Mouse (Mus musculus): Measurements from ENCODE around the gene Prdm2. TPM values are rescaled to one million over a fixed set of nuclear protein-coding genes. Genes with fewer than 3 reads are reported as not detected.

Gene Prdm2
- total and polyA plus RNA-seq, 3 experiments, result 4.3 to 13.5 TPM; not detected in 1

DNA sequence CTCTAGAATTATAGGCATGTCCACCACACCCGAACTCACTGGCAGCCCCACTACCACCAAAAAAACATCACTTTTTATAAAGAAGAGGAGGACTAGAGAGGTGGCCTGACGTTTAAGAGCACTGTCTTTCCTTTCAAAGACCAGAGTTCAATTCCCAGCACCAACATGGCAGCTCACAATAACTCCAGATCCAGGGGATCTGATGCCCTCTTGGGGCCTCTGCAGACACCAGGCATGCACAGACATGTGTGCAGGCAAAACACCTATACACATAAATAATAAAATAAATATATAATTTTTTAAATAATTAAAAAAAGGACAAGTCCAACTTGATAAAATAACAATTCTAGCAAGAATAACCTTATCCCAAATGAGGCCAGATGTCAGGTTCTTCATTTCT, 6.1 kb upstream of the Prdm2 start:
- Histone ChIP-seq H3K9ac (ENCODE audit: control insufficient read depth, low read depth, low read length, poor library complexity, severe bottlenecking) (no peak overlapping the region), H3K4me1 (ENCODE audit: control insufficient read depth in 1 of 2, insufficient read depth in 2 of 2, low read length in 2 of 2) (peaks cover 0 to 4% of the 10 kb centered on the region in 2 experiments; a peak in 1 of 4 replicates), H3K9me3 (replicated peaks; ENCODE audit: insufficient read depth, low read length) (no peaks in the 10 kb centered on the region), H3K79me2 (ENCODE audit: control insufficient read depth, insufficient read depth, low read length, poor library complexity) (no peaks in the 10 kb centered on the region), H3K27me3 (ENCODE audit: control insufficient read depth in 1 of 2, insufficient read depth in 2 of 2, low read length in 2 of 2) (no peaks in the 10 kb centered on the region), H3K36me3 (ENCODE audit: control insufficient read depth in 1 of 2, insufficient read depth in 2 of 2, low read length in 2 of 2) (peaks cover 0 to 7% of the 10 kb centered on the region in 2 experiments; a peak in 2 of 4 replicates), H3K27ac (ENCODE audit: control insufficient read depth, low read depth, low read length) (no peak overlapping the region), H3K4me3 (ENCODE audit: control insufficient read depth in 1 of 2, insufficient read depth in 1 of 2, low read depth in 2 of 2, low read length in 2 of 2) (no peak overlapping the region)
- no peak for TF ChIP-seq MAFK (IDR thresholded peaks at IDR 0.05; ENCODE audit: borderline replicate concordance, low read depth, low read length)
- TF ChIP-seq EP300 (IDR thresholded peaks at IDR 0.05; ENCODE audit: low read depth in 1 of 2, low read length in 2 of 2), result no peak
- no peak for TF ChIP-seq ZKSCAN1 (IDR thresholded peaks at IDR 0.05; ENCODE audit: low read depth, low read length)
- TF ChIP-seq USF2 (IDR thresholded peaks at IDR 0.05; ENCODE audit: borderline replicate concordance in 1 of 2, insufficient read depth in 1 of 2, low read depth in 1 of 2, low read length in 2 of 2), result no peak
- TF ChIP-seq MAX (IDR thresholded peaks at IDR 0.05; ENCODE audit: low read length), result no peak
- no peak for DNase-seq (ENCODE audit: low read depth, low spot score)

DNA sequence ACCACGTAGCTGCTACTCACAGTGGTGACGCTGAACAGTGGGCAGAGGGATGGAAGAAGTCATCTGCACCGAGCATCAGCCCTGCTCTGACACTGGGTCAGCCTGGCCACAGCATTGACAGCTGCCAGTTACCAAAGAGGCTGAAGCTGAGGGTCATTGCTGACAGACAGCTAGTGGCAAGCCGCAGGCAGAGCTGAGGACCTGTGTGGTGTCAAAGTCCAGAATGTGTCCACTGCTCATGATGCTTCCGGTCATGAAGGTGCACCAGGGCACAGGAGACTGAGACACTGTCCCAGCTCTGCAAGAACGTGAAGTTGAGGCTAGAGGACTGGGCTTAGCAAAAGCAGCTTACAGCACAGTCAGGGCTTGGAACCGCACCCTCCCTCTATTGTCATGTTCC, 4.4 kb upstream of the Prdm2 start:
- no peak overlapping the region for H3K27ac ChIP-seq (ENCODE audit: control insufficient read depth, low read depth, low read length)
- peaks cover 0 to 12% of the 10 kb centered on the region in 2 experiments; a peak in 3 of 4 replicates for H3K4me1 ChIP-seq (ENCODE audit: control insufficient read depth in 1 of 2, insufficient read depth in 2 of 2, low read length in 2 of 2)
- no peak overlapping the region for H3K9ac ChIP-seq (ENCODE audit: control insufficient read depth, low read depth, low read length, poor library complexity, severe bottlenecking)
- H3K4me3 ChIP-seq (ENCODE audit: control insufficient read depth in 1 of 2, insufficient read depth in 1 of 2, low read depth in 2 of 2, low read length in 2 of 2), result no peak overlapping the region
- peaks cover 0 to 15% of the 10 kb centered on the region in 2 experiments; a peak in 2 of 4 replicates for H3K36me3 ChIP-seq (ENCODE audit: control insufficient read depth in 1 of 2, insufficient read depth in 2 of 2, low read length in 2 of 2)
- no peaks in the 10 kb centered on the region for H3K9me3 ChIP-seq (replicated peaks; ENCODE audit: insufficient read depth, low read length)
- TF ChIP-seq ZC3H11A (IDR thresholded peaks at IDR 0.05; ENCODE audit: low read depth, low read length) (no peak), ZMIZ1 (IDR thresholded peaks at IDR 0.05; ENCODE audit: low read depth, low read length) (no peak), E2F4 (IDR thresholded peaks at IDR 0.05; ENCODE audit: borderline replicate concordance, low read depth, low read length) (no peak), UBTF (IDR thresholded peaks at IDR 0.05; ENCODE audit: borderline replicate concordance, insufficient read depth, low read depth, low read length) (no peak), MAFK (IDR thresholded peaks at IDR 0.05; ENCODE audit: borderline replicate concordance, low read depth, low read length) (no peak), CHD1 (IDR thresholded peaks at IDR 0.05; ENCODE audit: low read depth, low read length) (no peak), SIN3A (IDR thresholded peaks at IDR 0.05; ENCODE audit: low read length) (no peak), ETS1 (IDR thresholded peaks at IDR 0.05; ENCODE audit: low read depth, low read length) (no peak), ELF1 (IDR thresholded peaks at IDR 0.05; ENCODE audit: low read depth, low read length) (no peak), MEF2A (IDR thresholded peaks at IDR 0.05; ENCODE audit: extremely low read depth, insufficient replicate concordance, low read depth, low read length, poor library complexity, severe bottlenecking) (no peak), CHD2 (IDR thresholded peaks at IDR 0.05; ENCODE audit: low read length) (no peak), CTCF (IDR thresholded peaks at IDR 0.05 in 2 of 3, conservative IDR thresholded peaks at IDR 0.05 in 1 of 3; ENCODE audit: control insufficient read depth in 1 of 3, insufficient read depth in 1 of 3, low read depth in 2 of 3, low read length in 3 of 3, poor library complexity in 1 of 3, severe bottlenecking in 1 of 3) (no peak)
- no peaks in the 10 kb centered on the region for H3K27me3 ChIP-seq (ENCODE audit: control insufficient read depth in 1 of 2, insufficient read depth in 2 of 2, low read length in 2 of 2)
- peaks cover 1% of the 10 kb centered on the region for H3K79me2 ChIP-seq (ENCODE audit: control insufficient read depth, insufficient read depth, low read length, poor library complexity)
- no peak for DNase-seq (ENCODE audit: low read depth, low spot score)

Measured in MEL (cell line).